Mouse (Mus musculus) forebrain, postnatal 0 days (tissue): Measurements from ENCODE around the gene Alx3. TPM values are rescaled to one million over a fixed set of nuclear protein-coding genes. Genes with fewer than 3 reads are reported as not detected.

ENCODE experiments used
- ATAC-seq: fragments of 200-750 bp; cut with Nextera tagmentation; 2 replicates; pipeline ENCODE4 v1.8.0; 2017; ENCODE audit warnings: mild to moderate bottlenecking, moderate library complexity
- DNase-seq: peaks from one replicate; pipeline ENCODE4 v3.0.0-alpha.2; 2015
- H3K27ac ChIP-seq: fragments of 300-500 bp; sonication (generic); 2 replicates; pipeline ENCODE4 v1.5.1; 2014; ENCODE audit warnings: low read depth, mild to moderate bottlenecking, antibody characterized with exemption, low read length, moderate library complexity, mixed read lengths
- H3K27me3 ChIP-seq: fragments of 300-500 bp; sonication (generic); 2 replicates; pipeline ENCODE4 v1.6.1; 2014; ENCODE audit warnings: mild to moderate bottlenecking, low read length, mixed read lengths; ENCODE audit not compliant: insufficient read depth
- H3K36me3 ChIP-seq: fragments of 300-500 bp; sonication (generic); 2 replicates; pipeline ENCODE4 v1.6.1; 2014; ENCODE audit warnings: mild to moderate bottlenecking, moderate library complexity; ENCODE audit not compliant: insufficient read depth
- H3K4me1 ChIP-seq: fragments of 300-500 bp; sonication (generic); 2 replicates; pipeline ENCODE4 v1.6.1; 2014; ENCODE audit warnings: antibody characterized with exemption; ENCODE audit not compliant: insufficient read depth
- H3K4me2 ChIP-seq: fragments of 300-500 bp; sonication (generic); 2 replicates; pipeline ENCODE4 v1.6.1; 2014; ENCODE audit warnings: low read depth, mild to moderate bottlenecking, moderate library complexity
- H3K4me3 ChIP-seq: fragments of 300-500 bp; sonication (generic); 2 replicates; pipeline ENCODE4 v1.5.1; 2014; ENCODE audit warnings: low read depth, low read length, mixed read lengths
- H3K9ac ChIP-seq: fragments of 300-500 bp; sonication (generic); 2 replicates; pipeline ENCODE4 v1.6.1; 2014; ENCODE audit warnings: mild to moderate bottlenecking
- H3K9me3 ChIP-seq: fragments of 300-500 bp; sonication (generic); 2 replicates; pipeline ENCODE4 v1.6.1; 2016; ENCODE audit warnings: low read length
- CTCF ChIP-seq: sonication (generic); IDR thresholded peaks from 2 replicates; pipeline ENCODE4 v1.5.1; 2016; ENCODE audit warnings: antibody characterized with exemption, control low read depth, low read depth
- WGBS: fragments of 180-500 bp; shearing (Covaris S2); extraction: QIAGEN DNeasy Blood & Tissue Kit; methylation state at CpG from one replicate; pipeline ENCODE4 v1.1.7; 2014; 5-methylcytosine and 5-hydroxymethylcytosine counted together
- polyA plus RNA-seq: library from polyadenylated mRNA; unstranded; fragments of >200 nt; fragmentation: Nextera tagmentation; extraction: Ambion mirVana; gene quantifications from 2 replicates; pipeline ENCODE4 v1.2.1, GENCODE M21; 2015
- total RNA-seq: library from RNA; depleted of rRNA; stranded (reverse); fragments of >200 nt; gene quantifications from 2 replicates; pipeline ENCODE4 v1.2.3, GENCODE M21; 2014

Gene Alx3
- total and polyA plus RNA-seq, 2 experiments from 2014 or later = 3.3 to 3.7 TPM

DNA sequence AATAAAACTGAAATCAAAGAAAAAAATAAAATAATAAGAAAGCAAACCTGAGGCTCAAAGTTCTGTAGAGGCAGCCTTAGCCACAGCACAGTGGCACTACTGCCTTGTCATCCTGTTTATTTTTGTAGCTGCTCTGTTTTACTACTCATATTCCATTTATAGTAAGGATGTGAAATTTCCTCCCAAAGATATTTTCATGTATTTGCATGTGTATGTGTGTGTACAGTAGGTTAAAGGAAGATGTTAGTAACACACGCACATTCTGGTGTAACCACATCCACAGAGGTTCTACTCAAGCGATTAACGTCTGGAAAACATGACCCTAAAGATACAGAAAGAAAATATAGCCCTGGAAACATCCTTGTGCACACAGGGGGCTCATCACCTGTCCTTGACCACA, 18.0 kb upstream of the Alx3 start:
- Histone ChIP-seq H3K4me1 (no peaks in the 10 kb centered on the region), H3K9me3 (no peaks in the 10 kb centered on the region), H3K4me3 (no peak overlapping the region), H3K4me2 (no peak overlapping the region), H3K27me3 (peaks cover 20% of the 10 kb centered on the region), H3K36me3 (no peaks in the 10 kb centered on the region), H3K27ac (no peak overlapping the region), H3K9ac (no peak overlapping the region)
- TF ChIP-seq CTCF = no peak
- 89% methylated on average over 3 of the region's 3 CpGs for WGBS
- DNase-seq = no peak
- no peak for ATAC-seq

- H3K36me3 ChIP-seq = no peaks in the 10 kb centered on the region
- H3K4me1 ChIP-seq = peaks cover 3% of the 10 kb centered on the region; the same call in 1 of the 2 replicates
- no peak for ATAC-seq
- no peak overlapping the region for H3K4me3 ChIP-seq
- no peaks in the 10 kb centered on the region for H3K9me3 ChIP-seq
- no peak overlapping the region for H3K27ac ChIP-seq
- no peak for TF ChIP-seq CTCF
- H3K4me2 ChIP-seq = no peak overlapping the region
- DNase-seq = no peak
- peaks cover 27% of the 10 kb centered on the region for H3K27me3 ChIP-seq
- 46% methylated on average over 3 of the region's 3 CpGs for WGBS
- no peak overlapping the region for H3K9ac ChIP-seq
Observed at GRCm38 (mm10) chr3:107577810-107578390, 16.9 kb upstream of the Alx3 start.

- Histone ChIP-seq H3K4me1 (peaks cover 7% of the 10 kb centered on the region; the same call in 1 of the 2 replicates), H3K4me3 (no peak overlapping the region), H3K36me3 (no peaks in the 10 kb centered on the region), H3K27ac (no peak overlapping the region), H3K27me3 (peaks cover 41% of the 10 kb centered on the region), H3K9ac (no peak overlapping the region), H3K9me3 (no peaks in the 10 kb centered on the region), H3K4me2 (no peak overlapping the region)
- 4% methylated on average over 4 of the region's 4 CpGs for WGBS
- TF ChIP-seq CTCF = peak; percentile 80
- DNase-seq = peak; percentile 79
- no peak for ATAC-seq
Observed at GRCm38 (mm10) chr3:107579466-107579865, 15.4 kb upstream of the Alx3 start.

- WGBS = 6% methylated on average over 15 of the region's 15 CpGs
Observed at GRCm38 (mm10) chr3:107581103-107582010, 13.5 kb upstream of the Alx3 start.

DNA sequence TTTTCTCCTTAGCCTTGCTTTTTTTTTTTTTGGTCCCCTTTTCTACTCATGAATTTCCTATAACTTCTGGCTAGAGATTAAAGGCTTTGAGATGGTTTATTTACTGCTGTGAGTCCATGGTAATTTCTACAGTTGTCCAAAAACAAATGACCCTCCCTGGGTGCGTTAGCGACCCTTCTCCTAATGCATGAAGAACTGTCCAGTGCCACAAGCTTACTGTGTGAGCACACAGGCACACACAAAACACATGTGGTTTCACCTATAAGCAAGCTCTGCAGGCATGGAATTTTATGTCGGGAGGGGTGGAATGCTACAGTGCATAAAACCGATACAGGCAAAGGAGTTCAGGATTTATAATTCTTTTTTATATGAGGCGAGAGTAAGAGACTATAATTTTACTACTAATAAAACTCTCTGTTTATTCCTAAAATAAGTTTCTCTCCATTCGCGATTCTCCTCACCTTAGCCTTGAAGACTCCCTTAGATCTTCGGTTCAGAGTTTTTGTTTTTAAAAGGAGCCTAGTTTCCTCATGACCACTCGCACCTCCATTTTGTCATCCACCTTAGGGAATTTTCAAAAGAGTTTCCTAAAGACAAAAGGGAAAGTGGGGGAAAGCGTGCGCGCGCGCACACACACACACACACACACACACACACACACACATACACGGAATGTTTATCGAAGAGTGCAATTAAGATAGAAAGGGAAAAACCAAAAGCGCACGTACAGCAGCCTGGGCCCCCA, 12.5 kb upstream of the Alx3 start:
- H3K4me3 ChIP-seq = peak overlapping the region; percentile 12; the same call in 1 of the 2 replicates
- WGBS = 2% methylated on average over 18 of the region's 18 CpGs

More at GRCm38 (mm10) chr3:107581103-107582010, 13.5 kb upstream of the Alx3 start:
- no peak for DNase-seq
- no peak for ATAC-seq
- Histone ChIP-seq H3K9ac (no peak overlapping the region), H3K36me3 (no peaks in the 10 kb centered on the region), H3K4me2 (no peak overlapping the region), H3K27ac (no peak overlapping the region), H3K27me3 (peaks cover 57% of the 10 kb centered on the region), H3K4me1 (peaks cover 7% of the 10 kb centered on the region; the same call in 1 of the 2 replicates), H3K4me3 (no peak overlapping the region), H3K9me3 (no peaks in the 10 kb centered on the region)
- no peak for TF ChIP-seq CTCF

DNA sequence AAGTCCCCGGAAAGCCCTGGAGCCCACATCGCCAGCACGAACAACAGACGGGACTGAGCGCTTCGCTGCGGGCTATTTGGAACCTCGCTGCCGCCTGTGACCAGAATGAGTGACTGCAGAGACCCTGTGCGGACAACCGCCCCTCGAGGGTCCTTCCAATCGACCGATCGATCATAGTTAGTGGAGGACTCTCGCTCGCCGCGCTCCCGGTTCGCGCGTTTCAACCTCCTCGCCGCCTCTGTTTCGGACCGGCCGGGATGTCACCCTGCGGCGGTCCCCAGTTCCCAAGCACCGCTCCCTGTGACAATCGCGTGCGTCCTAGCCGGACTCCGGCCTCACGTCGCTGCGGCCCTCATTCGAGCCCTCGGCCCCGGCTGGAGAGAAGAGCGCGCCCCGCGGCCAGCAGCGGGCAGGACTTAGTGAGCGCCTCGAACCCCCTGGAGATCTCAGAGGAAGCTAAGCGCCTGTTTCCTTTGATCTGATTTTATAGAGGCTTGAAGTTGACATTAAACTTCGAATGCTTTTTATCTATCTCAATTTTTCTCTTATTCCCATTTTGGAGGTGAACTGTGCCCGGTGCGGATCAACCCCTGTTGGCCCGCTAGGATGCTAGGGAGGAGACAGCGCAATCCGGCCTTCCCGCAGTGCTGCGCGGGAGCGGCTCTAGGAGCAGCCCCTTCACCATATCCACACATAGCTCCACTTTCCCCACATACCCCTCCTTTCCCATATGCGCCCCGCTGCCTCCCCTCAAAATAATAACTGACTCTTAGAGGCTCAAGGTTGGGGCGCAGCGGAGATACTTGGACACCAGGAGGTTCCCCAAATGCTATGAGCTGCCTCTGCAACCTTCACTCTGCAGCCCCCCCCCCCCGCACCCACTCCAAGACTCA, 11.7 kb upstream of the Alx3 start:
- WGBS = 3% methylated on average over 65 of the region's 65 CpGs
- Histone ChIP-seq H3K4me2 (peak overlapping the region; percentile 39), H3K27me3 (peaks cover 57% of the 10 kb centered on the region), H3K27ac (no peak overlapping the region), H3K9ac (peak overlapping the region; percentile 14; the same call in 1 of the 2 replicates), H3K4me1 (peaks cover 7% of the 10 kb centered on the region; the same call in 1 of the 2 replicates), H3K9me3 (no peaks in the 10 kb centered on the region), H3K36me3 (no peaks in the 10 kb centered on the region), H3K4me3 (peak overlapping the region; percentile 12; the same call in 1 of the 2 replicates)
- TF ChIP-seq CTCF = no peak
- peak; percentile 46 for DNase-seq
- ATAC-seq = no peak

More for the DNA sequence above, 12.5 kb upstream of the Alx3 start:
- peaks cover 7% of the 10 kb centered on the region; the same call in 1 of the 2 replicates for H3K4me1 ChIP-seq
- H3K9me3 ChIP-seq = no peaks in the 10 kb centered on the region
- H3K4me2 ChIP-seq = peak overlapping the region; percentile 39
- ATAC-seq (no peak), DNase-seq (no peak)
- H3K27me3 ChIP-seq = peaks cover 57% of the 10 kb centered on the region
- no peak overlapping the region for H3K27ac ChIP-seq
- H3K9ac ChIP-seq = peak overlapping the region; percentile 14; the same call in 1 of the 2 replicates
- no peak for TF ChIP-seq CTCF
- no peaks in the 10 kb centered on the region for H3K36me3 ChIP-seq
